Mouse (Mus musculus) heart, postnatal 4 days (tissue): ENCODE results near the gene Arnt2. TPM values are rescaled to one million over a fixed set of nuclear protein-coding genes. Genes with fewer than 3 reads are reported as not detected.

ENCODE experiments used
- DNase-seq: peaks from one replicate; pipeline ENCODE4 v3.0.0; 2021
- total RNA-seq, 2 experiments: library from RNA; stranded (reverse); gene quantifications; 2 replicates each; pipeline ENCODE4 v1.2.3; 2021

Gene Arnt2
- total RNA-seq, 2 experiments from 2014 or later, result 1.5 to 1.7 TPM

- DNase-seq, result no peak
Measured at GRCm38 (mm10) chr7:84285790-84286189, 124.2 kb downstream of the Arnt2 start.

GRCm38 (mm10) chr7:84284974-84285373 is 125.0 kb downstream of the Arnt2 start:
- DNase-seq, result no peak

- DNase-seq, result no peak
Measured at GRCm38 (mm10) chr7:84282231-84282630, 127.7 kb downstream of the Arnt2 start.

- peak; percentile 59 for DNase-seq
Measured at GRCm38 (mm10) chr7:84279231-84279630, 130.7 kb downstream of the Arnt2 start.

- DNase-seq, result no peak
Measured at GRCm38 (mm10) chr7:84275312-84275711, 134.7 kb downstream of the Arnt2 start.

GRCm38 (mm10) chr7:84273930-84274329 is 136.0 kb downstream of the Arnt2 start:
- no peak for DNase-seq

- DNase-seq, result peak; percentile 85
Measured at GRCm38 (mm10) chr7:84272206-84272818, 137.7 kb downstream of the Arnt2 start.

GRCm38 (mm10) chr7:84271429-84271828 is 138.5 kb downstream of the Arnt2 start:
- DNase-seq, result no peak

- DNase-seq, result no peak
Measured at GRCm38 (mm10) chr7:84263466-84263865, 146.5 kb downstream of the Arnt2 start.

GRCm38 (mm10) chr7:84261341-84261740 is 148.6 kb downstream of the Arnt2 start:
- no peak for DNase-seq

GRCm38 (mm10) chr7:84260401-84260800 is 149.6 kb downstream of the Arnt2 start:
- no peak for DNase-seq

- DNase-seq, result no peak
Measured at GRCm38 (mm10) chr7:84259309-84259985, 150.5 kb downstream of the Arnt2 start.

GRCm38 (mm10) chr7:84256661-84257060 is 153.3 kb downstream of the Arnt2 start:
- DNase-seq, result no peak

GRCm38 (mm10) chr7:84256245-84256644 is 153.7 kb downstream of the Arnt2 start:
- no peak for DNase-seq

- no peak for DNase-seq
Measured at GRCm38 (mm10) chr7:84254916-84255315, 155.1 kb downstream of the Arnt2 start.

GRCm38 (mm10) chr7:84254311-84254710 is 155.7 kb downstream of the Arnt2 start:
- DNase-seq, result no peak

GRCm38 (mm10) chr7:84251667-84252066 is 158.3 kb downstream of the Arnt2 start:
- no peak for DNase-seq

GRCm38 (mm10) chr7:84250736-84251135 is 159.2 kb downstream of the Arnt2 start:
- no peak for DNase-seq

- DNase-seq, result no peak
Measured at GRCm38 (mm10) chr7:84249951-84250350, 160.0 kb downstream of the Arnt2 start.

- DNase-seq, result no peak
Measured at GRCm38 (mm10) chr7:84249381-84249780, 160.6 kb downstream of the Arnt2 start.

- no peak for DNase-seq
Measured at GRCm38 (mm10) chr7:84247960-84248665, 161.9 kb downstream of the Arnt2 start.

- DNase-seq, result no peak
Measured at GRCm38 (mm10) chr7:84246878-84247277, 163.1 kb downstream of the Arnt2 start.

- no peak for DNase-seq
Measured at GRCm38 (mm10) chr7:84246093-84246492, 163.9 kb downstream of the Arnt2 start.

- DNase-seq, result no peak
Measured at GRCm38 (mm10) chr7:84240406-84240805, 169.6 kb downstream of the Arnt2 start.
